Mouse (Mus musculus): ENCODE results near the gene Agtr1a.

DNA sequence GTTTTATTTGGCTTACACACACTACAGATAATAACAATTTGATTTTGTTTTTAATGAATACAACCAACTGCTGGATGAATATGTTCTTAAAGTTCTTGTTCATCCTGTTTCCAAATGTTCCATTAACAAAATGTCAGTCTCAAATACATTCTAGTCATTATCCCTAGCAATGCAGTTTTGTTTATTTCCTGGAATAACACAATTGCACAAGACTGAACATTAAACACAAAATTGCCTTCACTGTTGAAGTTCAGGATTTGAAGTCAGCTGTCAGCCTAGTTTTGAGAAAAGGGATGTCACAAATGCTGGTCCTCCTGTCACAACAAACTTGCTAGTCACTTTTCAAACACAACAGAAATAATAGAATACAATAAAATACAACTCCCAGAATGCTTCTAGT, 12.1 kb downstream of the Agtr1a start:
- no peak for TF ChIP-seq CTCF (IDR thresholded peaks at IDR 0.05; ENCODE audit: borderline replicate concordance, extremely low read depth, insufficient read depth, insufficient read length)
- TF ChIP-seq POLR2A (IDR thresholded peaks at IDR 0.05; ENCODE audit: borderline replicate concordance, extremely low read depth, insufficient read depth, insufficient read length, poor library complexity, severe bottlenecking) = no peak
